Mouse (Mus musculus) kidney, adult 2 months (tissue): Measurements from ENCODE around the gene Srbd1.

Experiments used
- CTCF ChIP-seq: fragments of 200-500 bp; conservative IDR thresholded peaks from 2 replicates; pipeline ENCODE4 v1.5.1; 2011; ENCODE audit warnings: low read depth, mild to moderate bottlenecking, control low read depth, low read length, moderate library complexity, mixed read lengths; ENCODE audit not compliant: insufficient read depth, insufficient read length
- POLR2A ChIP-seq: fragments of 200-500 bp; IDR thresholded peaks from one replicate; pipeline ENCODE4 v1.6.1; 2011; ENCODE audit warnings: low read depth, low read length, control low read depth

- TF ChIP-seq CTCF: no peak
- TF ChIP-seq POLR2A: no peak
Observed at GRCm38 (mm10) chr17:85974591-85974990, 170.4 kb downstream of the Srbd1 start.
